Mouse (Mus musculus): Measurements from ENCODE around the gene Gopc. TPM values are rescaled to one million over a fixed set of nuclear protein-coding genes. Genes with fewer than 3 reads are reported as not detected.
"Not testable (repeated sequence)": the region's sequence is repeated elsewhere in the genome, so short reads cannot be mapped to it uniquely, and the experiment has no call there.

Gopc gene
- polyA plus RNA-seq, 1 experiment: 5.7 TPM

GRCm38 (mm10) chr10:52295934-52296333, 86.0 kb downstream of the Gopc start:
- no peaks in the 10 kb centered on the region for H3K4me1 ChIP-seq (ENCODE audit: control insufficient read depth, insufficient read depth, low read length)
- TF ChIP-seq CTCF (IDR thresholded peaks at IDR 0.05; ENCODE audit: control insufficient read depth, insufficient read depth, insufficient replicate concordance, low read depth, low read length) (no peak), POLR2A (IDR thresholded peaks at IDR 0.05; ENCODE audit: control insufficient read depth, low read depth, low read length) (no peak)
- H3K36me3 ChIP-seq (ENCODE audit: control insufficient read depth, insufficient read depth, low read length): no peaks in the 10 kb centered on the region
- no peak overlapping the region for H3K27ac ChIP-seq (ENCODE audit: control insufficient read depth, insufficient read depth, low read depth, low read length)
- H3K4me3 ChIP-seq (ENCODE audit: control insufficient read depth, low read depth, low read length): no peak overlapping the region
- no peaks in the 10 kb centered on the region for H3K27me3 ChIP-seq (ENCODE audit: control insufficient read depth, insufficient read depth, low read length)

- TF ChIP-seq CTCF (IDR thresholded peaks at IDR 0.05; ENCODE audit: control insufficient read depth, insufficient read depth, insufficient replicate concordance, low read depth, low read length): no peak
- no peak for TF ChIP-seq POLR2A (IDR thresholded peaks at IDR 0.05; ENCODE audit: control insufficient read depth, low read depth, low read length)
- no peak overlapping the region for H3K4me3 ChIP-seq (ENCODE audit: control insufficient read depth, low read depth, low read length)
- H3K27ac ChIP-seq (ENCODE audit: control insufficient read depth, insufficient read depth, low read depth, low read length): no peak overlapping the region
- H3K4me1 ChIP-seq (ENCODE audit: control insufficient read depth, insufficient read depth, low read length): no peaks in the 10 kb centered on the region
- H3K27me3 ChIP-seq (ENCODE audit: control insufficient read depth, insufficient read depth, low read length): no peaks in the 10 kb centered on the region
- H3K36me3 ChIP-seq (ENCODE audit: control insufficient read depth, insufficient read depth, low read length): no peaks in the 10 kb centered on the region
These were observed 87.9 kb downstream of the Gopc start for GRCm38 (mm10) chr10:52293921-52294577.

GRCm38 (mm10) chr10:52292391-52292790, 89.5 kb downstream of the Gopc start:
- not testable (repeated sequence) for H3K36me3 ChIP-seq (ENCODE audit: control insufficient read depth, insufficient read depth, low read length); H3K4me1 ChIP-seq (ENCODE audit: control insufficient read depth, insufficient read depth, low read length); H3K27me3 ChIP-seq (ENCODE audit: control insufficient read depth, insufficient read depth, low read length); H3K4me3 ChIP-seq (ENCODE audit: control insufficient read depth, low read depth, low read length); H3K27ac ChIP-seq (ENCODE audit: control insufficient read depth, insufficient read depth, low read depth, low read length)

- H3K4me1 ChIP-seq (ENCODE audit: control insufficient read depth, insufficient read depth, low read length): no peaks in the 10 kb centered on the region
- H3K36me3 ChIP-seq (ENCODE audit: control insufficient read depth, insufficient read depth, low read length): no peaks in the 10 kb centered on the region
- H3K27ac ChIP-seq (ENCODE audit: control insufficient read depth, insufficient read depth, low read depth, low read length): no peak overlapping the region
- TF ChIP-seq POLR2A (IDR thresholded peaks at IDR 0.05; ENCODE audit: control insufficient read depth, low read depth, low read length) (no peak), CTCF (IDR thresholded peaks at IDR 0.05; ENCODE audit: control insufficient read depth, insufficient read depth, insufficient replicate concordance, low read depth, low read length) (no peak)
- H3K27me3 ChIP-seq (ENCODE audit: control insufficient read depth, insufficient read depth, low read length): no peaks in the 10 kb centered on the region
- no peak overlapping the region for H3K4me3 ChIP-seq (ENCODE audit: control insufficient read depth, low read depth, low read length)
These were observed 92.7 kb downstream of the Gopc start for GRCm38 (mm10) chr10:52289261-52289660.

GRCm38 (mm10) chr10:52287852-52288533, 93.9 kb downstream of the Gopc start:
- H3K4me3 ChIP-seq (ENCODE audit: control insufficient read depth, low read depth, low read length): no peak overlapping the region
- no peaks in the 10 kb centered on the region for H3K4me1 ChIP-seq (ENCODE audit: control insufficient read depth, insufficient read depth, low read length)
- no peak overlapping the region for H3K27ac ChIP-seq (ENCODE audit: control insufficient read depth, insufficient read depth, low read depth, low read length)
- no peak for TF ChIP-seq CTCF (IDR thresholded peaks at IDR 0.05; ENCODE audit: control insufficient read depth, insufficient read depth, insufficient replicate concordance, low read depth, low read length)
- TF ChIP-seq POLR2A (IDR thresholded peaks at IDR 0.05; ENCODE audit: control insufficient read depth, low read depth, low read length): no peak
- H3K27me3 ChIP-seq (ENCODE audit: control insufficient read depth, insufficient read depth, low read length): no peaks in the 10 kb centered on the region
- H3K36me3 ChIP-seq (ENCODE audit: control insufficient read depth, insufficient read depth, low read length): no peaks in the 10 kb centered on the region

Other genes starting within 250 kb of the Gopc start
- gene Ros1, start 186.9 kb downstream of the Gopc start, polyA plus RNA-seq (2012; rRNA removed): 0.16 and 0.21 TPM in 2 replicates
- 1.7 and 2.0 TPM in 2 replicates for gene Dcbld1, start 148.5 kb downstream of the Gopc start, polyA plus RNA-seq (2012; rRNA removed)
- gene Gm26741, start 23.4 kb downstream of the Gopc start, polyA plus RNA-seq (2012; rRNA removed): not detected in 2 replicates
- gene Nepn, start 6.8 kb upstream of the Gopc start, polyA plus RNA-seq (2012; rRNA removed): not detected in 2 replicates
- 7.3 and 8.3 TPM in 2 replicates for gene Nus1, start 35.4 kb upstream of the Gopc start, polyA plus RNA-seq (2012; rRNA removed)